Mouse (Mus musculus): ENCODE results near the gene Esr2. TPM values are rescaled to one million over a fixed set of nuclear protein-coding genes. Genes with fewer than 3 reads are reported as not detected.

The Esr2 gene
- polyA plus RNA-seq, 1 experiment from 2014 or later, result 0.11 TPM

- Histone ChIP-seq H3K27ac (no peak overlapping the region), H3K4me1 (no peaks in the 10 kb centered on the region), H3K9ac (no peak overlapping the region), H3K36me3 (peaks cover 3% of the 10 kb centered on the region), H3K4me2 (no peak overlapping the region), H3K9me3 (replicated peaks) (no peaks in the 10 kb centered on the region), H3K27me3 (replicated peaks) (no peaks in the 10 kb centered on the region), H3K4me3 (no peak overlapping the region)
- 76% methylated on average over 20 of the region's 20 CpGs for WGBS (ENCODE audit: insufficient replicate concordance)
- ATAC-seq, result no peak
Observed at GRCm38 (mm10) chr12:76104596-76105351, 72.3 kb downstream of the Esr2 start.

GRCm38 (mm10) chr12:76102621-76103020 lies 74.4 kb downstream of the Esr2 start:
- H3K9me3 ChIP-seq (replicated peaks), result no peaks in the 10 kb centered on the region
- H3K4me2 ChIP-seq, result no peak overlapping the region
- H3K27ac ChIP-seq, result no peak overlapping the region
- H3K4me1 ChIP-seq, result no peaks in the 10 kb centered on the region
- 83% methylated on average over 12 of the region's 12 CpGs for WGBS (ENCODE audit: insufficient replicate concordance)
- no peak for ATAC-seq
- no peaks in the 10 kb centered on the region for H3K27me3 ChIP-seq (replicated peaks)
- H3K4me3 ChIP-seq, result no peak overlapping the region
- peaks cover 6% of the 10 kb centered on the region; the same call in 1 of the 2 replicates for H3K36me3 ChIP-seq
- no peak overlapping the region for H3K9ac ChIP-seq

GRCm38 (mm10) chr12:76095117-76096035 lies 81.7 kb downstream of the Esr2 start:
- WGBS (ENCODE audit: insufficient replicate concordance), result 62% methylated on average over 30 of the region's 30 CpGs
- H3K9ac ChIP-seq, result no peak overlapping the region
- H3K4me3 ChIP-seq, result no peak overlapping the region
- peaks cover 7% of the 10 kb centered on the region; the same call in 1 of the 2 replicates for H3K36me3 ChIP-seq
- no peak overlapping the region for H3K4me2 ChIP-seq
- H3K4me1 ChIP-seq, result no peaks in the 10 kb centered on the region
- H3K27me3 ChIP-seq (replicated peaks), result no peaks in the 10 kb centered on the region
- ATAC-seq, result no peak
- no peak overlapping the region for H3K27ac ChIP-seq
- H3K9me3 ChIP-seq (replicated peaks), result no peaks in the 10 kb centered on the region

GRCm38 (mm10) chr12:76093613-76094588 lies 83.2 kb downstream of the Esr2 start:
- Histone ChIP-seq H3K27ac (no peak overlapping the region), H3K4me2 (no peak overlapping the region), H3K9me3 (replicated peaks) (no peaks in the 10 kb centered on the region), H3K4me3 (no peak overlapping the region), H3K36me3 (0 out of 2 replicates have a peak, but pooled peaks cover 7% of the 10 kb centered on the region), H3K9ac (no peak overlapping the region), H3K27me3 (replicated peaks) (no peaks in the 10 kb centered on the region), H3K4me1 (no peaks in the 10 kb centered on the region)
- 76% methylated on average over 15 of the region's 15 CpGs for WGBS (ENCODE audit: insufficient replicate concordance)
- no peak for ATAC-seq

- Histone ChIP-seq H3K4me3 (no peak overlapping the region), H3K4me2 (no peak overlapping the region), H3K4me1 (no peaks in the 10 kb centered on the region), H3K27ac (no peak overlapping the region), H3K36me3 (0 out of 2 replicates have a peak, but pooled peaks cover 6% of the 10 kb centered on the region), H3K9ac (no peak overlapping the region), H3K9me3 (replicated peaks) (no peaks in the 10 kb centered on the region), H3K27me3 (replicated peaks) (no peaks in the 10 kb centered on the region)
- ATAC-seq, result no peak
- 66% methylated on average over 11 of the region's 11 CpGs for WGBS (ENCODE audit: insufficient replicate concordance)
Observed at GRCm38 (mm10) chr12:76092789-76093466, 84.1 kb downstream of the Esr2 start.

- H3K36me3 ChIP-seq, result no peaks in the 10 kb centered on the region
Observed at GRCm38 (mm10) chr12:76087025-76087424, 90.0 kb downstream of the Esr2 start.

GRCm38 (mm10) chr12:76085956-76086905 lies 90.8 kb downstream of the Esr2 start:
- Histone ChIP-seq H3K9me3 (replicated peaks) (no peaks in the 10 kb centered on the region), H3K4me3 (no peak overlapping the region), H3K4me1 (peaks cover 6% of the 10 kb centered on the region; the same call in 1 of the 2 replicates), H3K9ac (no peak overlapping the region), H3K4me2 (no peak overlapping the region), H3K27me3 (replicated peaks) (peaks cover 12% of the 10 kb centered on the region), H3K27ac (no peak overlapping the region), H3K36me3 (no peaks in the 10 kb centered on the region)
- 58% methylated on average over 15 of the region's 15 CpGs for WGBS (ENCODE audit: insufficient replicate concordance)
- no peak for ATAC-seq

More at GRCm38 (mm10) chr12:76087025-76087424, 90.0 kb downstream of the Esr2 start:
- Histone ChIP-seq H3K9ac (no peak overlapping the region), H3K27me3 (replicated peaks) (peaks cover 4% of the 10 kb centered on the region), H3K4me2 (no peak overlapping the region), H3K4me3 (no peak overlapping the region), H3K4me1 (peaks cover under 1% of the 10 kb centered on the region; the same call in 1 of the 2 replicates), H3K27ac (no peak overlapping the region), H3K9me3 (replicated peaks) (no peaks in the 10 kb centered on the region)
- ATAC-seq, result no peak
- 64% methylated on average over 13 of the region's 13 CpGs for WGBS (ENCODE audit: insufficient replicate concordance)

- Histone ChIP-seq H3K4me1 (peaks cover 6% of the 10 kb centered on the region; the same call in 1 of the 2 replicates), H3K27me3 (replicated peaks) (peaks cover 19% of the 10 kb centered on the region), H3K36me3 (no peaks in the 10 kb centered on the region), H3K4me3 (no peak overlapping the region), H3K4me2 (no peak overlapping the region), H3K9me3 (replicated peaks) (no peaks in the 10 kb centered on the region), H3K9ac (no peak overlapping the region), H3K27ac (no peak overlapping the region)
- 55% methylated on average over 9 of the region's 9 CpGs for WGBS (ENCODE audit: insufficient replicate concordance)
- no peak for ATAC-seq
Observed at GRCm38 (mm10) chr12:76085066-76085465, 92.0 kb downstream of the Esr2 start.

GRCm38 (mm10) chr12:76081557-76082211 lies 95.4 kb downstream of the Esr2 start:
- Histone ChIP-seq H3K9ac (no peak overlapping the region), H3K27ac (no peak overlapping the region), H3K4me2 (peak overlapping the region; percentile 46), H3K27me3 (replicated peaks) (peaks cover 19% of the 10 kb centered on the region), H3K4me3 (no peak overlapping the region), H3K36me3 (no peaks in the 10 kb centered on the region), H3K4me1 (peaks cover 6% of the 10 kb centered on the region; the same call in 1 of the 2 replicates), H3K9me3 (replicated peaks) (no peaks in the 10 kb centered on the region)
- no peak for ATAC-seq
- 11% methylated on average over 22 of the region's 22 CpGs for WGBS (ENCODE audit: insufficient replicate concordance)
